Mouse (Mus musculus) G1E (cell line): Measurements from ENCODE around the gene Slc22a15. TPM values are rescaled to one million over a fixed set of nuclear protein-coding genes. Genes with fewer than 3 reads are reported as not detected.

Experiments used
- ATAC-seq: 2 replicates; pipeline ENCODE4 v1.8.0; 2016; ENCODE audit warnings: mild to moderate bottlenecking; ENCODE audit not compliant: insufficient number of reproducible peaks, poor library complexity, low FRiP score, severe bottlenecking; ENCODE audit errors: extremely low read depth
- DNase-seq: peaks from one replicate; pipeline ENCODE4 v3.0.0; 2012; ENCODE audit warnings: low spot score
- H3K27me3 ChIP-seq: 2 replicates; pipeline ENCODE4 v1.6.1; 2012; ENCODE audit warnings: mild to moderate bottlenecking, low read length, inconsistent platforms; ENCODE audit not compliant: insufficient read depth
- H3K36me3 ChIP-seq: replicated peaks from 2 replicates; pipeline ENCODE3; 2012; ENCODE audit warnings: mild to moderate bottlenecking, inconsistent platforms
- H3K4me1 ChIP-seq: 2 replicates; pipeline ENCODE4 v1.6.1; 2012; ENCODE audit warnings: low read depth, low read length, inconsistent platforms, mixed read lengths; ENCODE audit not compliant: insufficient read depth
- H3K4me3 ChIP-seq: 2 replicates; pipeline ENCODE4 v1.5.1; 2012; ENCODE audit warnings: low read depth, mild to moderate bottlenecking, inconsistent platforms, low read length, moderate library complexity, mixed read lengths
- H3K9me3 ChIP-seq: replicated peaks from 2 replicates; pipeline ENCODE4 v1.6.1; 2012; ENCODE audit warnings: inconsistent platforms
- CTCF ChIP-seq: IDR thresholded peaks from 2 replicates; pipeline ENCODE4 v1.5.1; 2012; ENCODE audit warnings: low read depth, low read length, inconsistent platforms, mixed read lengths
- GATA1 ChIP-seq: IDR thresholded peaks from 2 replicates; pipeline ENCODE4 v1.6.1; 2012; ENCODE audit warnings: borderline replicate concordance, low read length, inconsistent platforms, mixed read lengths
- GATA2 ChIP-seq: IDR thresholded peaks from 2 replicates; pipeline ENCODE4 v1.6.1; 2012; ENCODE audit warnings: low read depth, low read length, inconsistent platforms, borderline replicate concordance
- POLR2AphosphoS5 ChIP-seq: IDR thresholded peaks from 2 replicates; pipeline ENCODE4 v1.6.1; 2012; ENCODE audit warnings: low read depth, low read length, inconsistent platforms; ENCODE audit not compliant: insufficient replicate concordance
- TAL1 ChIP-seq: conservative IDR thresholded peaks from 2 replicates; pipeline ENCODE4 v1.6.1; 2012; ENCODE audit warnings: low read depth, low read length, inconsistent platforms, mixed read lengths
- polyA plus RNA-seq: library from polyadenylated mRNA; stranded (reverse); fragments of >175 nt; gene quantifications from 2 replicates; pipeline ENCODE4 v1.2.3, GENCODE M21; 2012
- total RNA-seq, 2 experiments: library from RNA; stranded (forward) in 1 of 2; stranded (reverse) in 1 of 2; fragments of 200-1000 nt in 1 of 2; fragments of >200 nt in 1 of 2; fragmentation: Nextera tagmentation in 1 of 2; gene quantifications; 2 replicates each; pipeline ENCODE4 v1.2.3; 2014 to 2017

The Slc22a15 gene
- total and polyA plus RNA-seq, 3 experiments, result 0.33 TPM; not detected in 2

- H3K36me3 ChIP-seq, result no peaks in the 10 kb centered on the region
- no peak for DNase-seq
- H3K4me3 ChIP-seq, result no peak overlapping the region
- no peak for ATAC-seq
- TF ChIP-seq POLR2AphosphoS5 (no peak), GATA2 (no peak), TAL1 (no peak), GATA1 (no peak), CTCF (no peak)
- H3K9me3 ChIP-seq, result no peaks in the 10 kb centered on the region
- no peaks in the 10 kb centered on the region for H3K4me1 ChIP-seq
- H3K27me3 ChIP-seq, result no peaks in the 10 kb centered on the region
Measured at GRCm38 (mm10) chr3:101861856-101862255, 62.4 kb downstream of the Slc22a15 start.

DNA sequence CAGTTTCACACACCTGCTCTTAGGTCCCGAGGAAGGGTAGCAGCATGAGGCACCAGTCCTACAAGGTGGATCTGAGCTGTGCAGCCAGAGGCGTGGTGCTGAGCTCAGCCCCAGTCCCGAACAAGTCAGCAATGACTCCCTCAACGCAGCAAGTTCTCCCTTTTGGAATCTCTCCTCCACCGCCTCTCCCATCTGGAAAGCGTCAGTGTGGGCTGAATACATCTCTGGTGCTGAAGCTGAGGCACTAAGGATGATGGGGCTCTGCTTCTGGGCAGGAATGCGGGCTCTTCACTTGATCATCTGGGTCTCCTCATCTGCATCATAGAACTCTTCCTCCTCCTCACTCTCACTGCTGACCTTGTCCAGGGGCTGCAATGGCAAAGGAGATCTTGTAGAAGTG, 64.1 kb downstream of the Slc22a15 start:
- DNase-seq (no peak), ATAC-seq (no peak)
- Histone ChIP-seq H3K4me1 (no peaks in the 10 kb centered on the region), H3K4me3 (no peak overlapping the region), H3K27me3 (no peaks in the 10 kb centered on the region), H3K36me3 (no peaks in the 10 kb centered on the region), H3K9me3 (no peaks in the 10 kb centered on the region)
- TF ChIP-seq GATA2, result no peak
- no peak for TF ChIP-seq GATA1
- TF ChIP-seq CTCF, result no peak
- TF ChIP-seq TAL1, result no peak
- no peak for TF ChIP-seq POLR2AphosphoS5

DNA sequence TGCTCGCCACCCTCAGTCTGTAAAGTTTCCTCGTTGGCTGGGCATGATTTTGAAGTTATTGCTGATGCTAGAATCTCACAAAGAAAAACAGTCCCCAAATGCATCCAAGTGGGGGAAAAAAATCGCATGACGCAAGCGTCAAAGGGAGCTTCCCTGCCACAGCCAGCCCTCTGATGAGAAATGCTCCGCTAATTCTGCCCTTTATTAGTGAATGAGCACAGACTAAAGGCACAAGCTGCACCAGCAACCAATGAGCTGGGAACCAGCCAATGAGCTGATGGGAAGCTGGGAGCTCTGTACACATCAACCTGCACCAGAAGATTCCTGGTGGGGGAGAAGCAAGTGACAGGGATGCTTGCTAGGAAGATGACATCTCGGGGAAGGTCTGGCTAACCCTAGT, 64.5 kb downstream of the Slc22a15 start:
- ATAC-seq (no peak), DNase-seq (no peak)
- TF ChIP-seq GATA2, result no peak
- TF ChIP-seq CTCF, result no peak
- no peak for TF ChIP-seq POLR2AphosphoS5
- TF ChIP-seq TAL1, result no peak
- no peak for TF ChIP-seq GATA1
- H3K4me3 ChIP-seq, result no peak overlapping the region
- no peaks in the 10 kb centered on the region for H3K9me3 ChIP-seq
- H3K4me1 ChIP-seq, result no peaks in the 10 kb centered on the region
- no peaks in the 10 kb centered on the region for H3K36me3 ChIP-seq
- no peaks in the 10 kb centered on the region for H3K27me3 ChIP-seq

- no peaks in the 10 kb centered on the region for H3K4me1 ChIP-seq
- H3K9me3 ChIP-seq, result no peaks in the 10 kb centered on the region
- DNase-seq (no peak), ATAC-seq (no peak)
- H3K4me3 ChIP-seq, result no peak overlapping the region
- H3K27me3 ChIP-seq, result no peaks in the 10 kb centered on the region; the same call in 1 of the 2 replicates
- TF ChIP-seq GATA2 (no peak), TAL1 (no peak), CTCF (no peak), GATA1 (no peak), POLR2AphosphoS5 (no peak)
- H3K36me3 ChIP-seq, result no peaks in the 10 kb centered on the region
Measured at GRCm38 (mm10) chr3:101854075-101854474, 70.2 kb downstream of the Slc22a15 start.

DNA sequence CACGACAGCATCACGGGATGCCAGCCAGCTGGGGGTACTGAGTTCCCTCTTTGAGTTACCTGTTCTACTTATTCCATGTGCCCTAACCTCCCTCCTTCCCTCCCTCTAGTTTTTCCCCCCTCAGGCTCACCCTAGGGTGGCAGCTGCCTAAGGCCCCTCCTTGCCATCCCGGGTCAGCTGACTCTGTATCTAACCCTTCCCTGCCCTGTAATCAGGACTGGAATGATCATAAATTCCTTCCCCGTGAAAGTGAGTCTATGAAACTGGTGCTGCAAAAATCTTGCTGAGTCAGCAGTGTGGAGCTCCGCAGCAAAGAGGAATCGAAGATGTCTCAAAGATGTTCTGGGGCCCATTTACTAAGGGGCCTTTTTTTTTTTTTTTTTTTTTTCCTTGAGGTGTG, 72.9 kb downstream of the Slc22a15 start:
- Histone ChIP-seq H3K27me3 (no peaks in the 10 kb centered on the region; the same call in 1 of the 2 replicates), H3K36me3 (no peaks in the 10 kb centered on the region), H3K4me3 (no peak overlapping the region), H3K4me1 (no peaks in the 10 kb centered on the region), H3K9me3 (no peaks in the 10 kb centered on the region)
- TF ChIP-seq GATA2, result no peak
- TF ChIP-seq CTCF, result no peak
- TF ChIP-seq TAL1, result no peak
- TF ChIP-seq GATA1, result no peak
- no peak for TF ChIP-seq POLR2AphosphoS5
- ATAC-seq, result no peak
- DNase-seq, result no peak

DNA sequence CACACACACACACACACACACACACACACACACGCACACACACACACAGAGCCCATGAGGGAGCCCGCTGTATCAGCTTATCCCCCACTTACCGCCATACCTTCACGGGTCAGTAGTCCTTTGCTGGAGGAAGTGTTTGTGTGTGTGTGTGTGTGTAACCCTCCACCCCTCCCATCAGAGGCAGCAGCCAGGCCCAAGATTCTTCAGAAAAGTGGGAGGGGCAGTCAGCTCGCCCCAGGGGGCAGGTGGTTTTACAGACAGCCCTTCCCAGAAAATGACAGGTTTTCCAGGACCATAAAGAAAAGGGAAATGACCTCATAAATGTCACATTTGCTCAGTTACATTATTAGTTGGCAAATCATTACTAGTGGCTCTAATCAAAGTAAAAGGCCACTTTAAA, 75.4 kb downstream of the Slc22a15 start, which contains the start of gene Mab21l3:
Gene Mab21l3 (minus strand): TSS at position 144 of the 400 bp plus-strand sequence.
- H3K36me3 ChIP-seq, result no peaks in the 10 kb centered on the region
- H3K27me3 ChIP-seq, result no peaks in the 10 kb centered on the region; the same call in 1 of the 2 replicates
- no peaks in the 10 kb centered on the region for H3K4me1 ChIP-seq
- no peaks in the 10 kb centered on the region for H3K9me3 ChIP-seq
- H3K4me3 ChIP-seq, result no peak within 1 kb of the TSS
- no peak for ATAC-seq
- TF ChIP-seq TAL1 (no peak), CTCF (no peak), GATA2 (no peak), GATA1 (no peak), POLR2AphosphoS5 (no peak)
- DNase-seq, result no peak
